Mouse (Mus musculus): ENCODE results near the gene Pdlim5.

DNA sequence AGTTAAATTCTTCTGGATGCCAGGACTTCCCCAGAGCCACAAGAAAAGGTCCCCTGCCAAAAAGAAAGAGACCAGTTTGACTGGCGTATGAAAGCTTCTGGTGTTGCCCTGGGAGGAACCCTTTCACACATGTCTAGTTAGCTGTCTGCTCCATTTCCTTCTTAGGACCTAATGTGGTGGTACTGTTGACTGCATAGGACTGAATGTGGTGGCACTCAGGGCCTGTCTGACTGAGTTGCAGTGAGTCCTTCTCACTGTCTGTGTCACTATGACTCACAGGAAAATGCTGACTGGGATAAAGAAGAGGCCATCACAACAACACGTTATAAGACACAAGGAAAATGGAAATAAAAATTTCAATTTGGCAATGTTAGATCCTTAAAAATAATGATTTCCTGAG lies 146.0 kb downstream of the Pdlim5 start:
- no peak for TF ChIP-seq ZNF384 (IDR thresholded peaks at IDR 0.05; ENCODE audit: low read depth, low read length)
- TF ChIP-seq ZC3H11A (IDR thresholded peaks at IDR 0.05; ENCODE audit: borderline replicate concordance, low read depth, low read length): no peak
- TF ChIP-seq CHD2 (IDR thresholded peaks at IDR 0.05; ENCODE audit: low read depth, low read length): no peak
- TF ChIP-seq HCFC1 (IDR thresholded peaks at IDR 0.05; ENCODE audit: borderline replicate concordance, insufficient read depth, low read length): no peak
- TF ChIP-seq MAFK (IDR thresholded peaks at IDR 0.05; ENCODE audit: insufficient read depth, low read depth, low read length): no peak
